Comparison of ENCODE assay signal across 21 mouse cellular contexts in genomic region chr13:49374730-49375129, GRCm38 (mm10). TPM values are rescaled to one million over a fixed set of nuclear protein-coding genes. Genes with fewer than 3 reads are reported as not detected.
DNase-seq lines count a peak whose midpoint lies in the region; ATAC-seq and TF ChIP-seq lines count a peak whose summit lies in the region.
"Had no signal": no experiment of that assay in that cellular context is flagged by ENCODE, and none has a peak within 500 bp of the region (broad histone marks: within the 10 kb centered on the region; RNA-seq: fewer than 3 reads in every experiment).

No protein-coding gene starts in this region.

- no peak for TF ChIP-seq POLR2A in cerebellum, adult 2 months (IDR thresholded peaks at IDR 0.05; ENCODE audit: borderline replicate concordance, insufficient read depth, low read length)

- peaks cover 15% of the 10 kb centered on the region for H3K4me1 ChIP-seq in intestine, embryonic 14.5 days (replicated peaks; ENCODE audit: control insufficient read depth, insufficient read depth, low read length)
- peaks cover 9% of the 10 kb centered on the region; the same call in 1 of the 2 replicates for H3K4me1 ChIP-seq in intestine, postnatal 0 days (replicated peaks; ENCODE audit: control insufficient read depth, insufficient read depth, low read length)
- H3K4me1 ChIP-seq in kidney, embryonic 16.5 days (ENCODE audit: insufficient read depth, low read length) = peaks cover 19% of the 10 kb centered on the region
- peaks cover 19% of the 10 kb centered on the region for H3K4me1 ChIP-seq in cerebellum, adult 2 months (ENCODE audit: control insufficient read depth, insufficient read depth, low read length)
- peaks cover 7% of the 10 kb centered on the region; the same call in 1 of the 2 replicates for H3K4me1 ChIP-seq in neural tube, embryonic 15.5 days
- H3K4me1 ChIP-seq: forebrain, embryonic 15.5 days had no signal

- H3K9ac ChIP-seq in intestine, embryonic 14.5 days (ENCODE audit: low read length) = no peak overlapping the region
- no peak overlapping the region for H3K9ac ChIP-seq in intestine, postnatal 0 days (ENCODE audit: low read depth, low read length)
- no peak overlapping the region for H3K9ac ChIP-seq in kidney, embryonic 16.5 days (replicated peaks; ENCODE audit: low read length)
- no peak overlapping the region for H3K9ac ChIP-seq in neural tube, embryonic 15.5 days (replicated peaks)
- H3K9ac ChIP-seq: embryonic facial prominence, embryonic 13.5 days; forebrain, embryonic 15.5 days; hindbrain, embryonic 12.5 days; limb, embryonic 13.5 days; liver, embryonic 15.5 days had no signal

- 75% methylated on average over 6 of the region's 6 CpGs for WGBS in intestine, embryonic 14.5 days
- 60% methylated on average over 6 of the region's 6 CpGs for WGBS in intestine, postnatal 0 days
- 60% methylated on average over 6 of the region's 6 CpGs for WGBS in kidney, embryonic 16.5 days
- 86% methylated on average over 6 of the region's 6 CpGs for WGBS in cerebellum, adult 2 months
- 78% methylated on average over 6 of the region's 6 CpGs for WGBS in neural tube, embryonic 15.5 days

- TF ChIP-seq CTCF in intestine, postnatal 0 days (IDR thresholded peaks at IDR 0.05; ENCODE audit: low read depth) = no peak
- TF ChIP-seq CTCF in cerebellum, adult 2 months (IDR thresholded peaks at IDR 0.05; ENCODE audit: borderline replicate concordance, insufficient read depth, low read depth, low read length) = no peak

- no peak overlapping the region for H3K27ac ChIP-seq in intestine, embryonic 14.5 days (ENCODE audit: low read depth)
- H3K27ac ChIP-seq in intestine, postnatal 0 days (ENCODE audit: low read depth, low read length) = no peak overlapping the region
- no peak overlapping the region for H3K27ac ChIP-seq in kidney, embryonic 16.5 days (ENCODE audit: low read length)
- no peak overlapping the region for H3K27ac ChIP-seq in cerebellum, adult 2 months (ENCODE audit: insufficient read depth, low read length)
- no peak overlapping the region for H3K27ac ChIP-seq in neural tube, embryonic 15.5 days (replicated peaks)
- H3K27ac ChIP-seq: embryonic facial prominence, embryonic 13.5 days; forebrain, embryonic 15.5 days; hindbrain, embryonic 12.5 days; limb, embryonic 13.5 days; liver, embryonic 15.5 days had no signal

- no peaks in the 10 kb centered on the region for H3K9me3 ChIP-seq in intestine, embryonic 14.5 days (ENCODE audit: control insufficient read depth, low read length)
- H3K9me3 ChIP-seq in intestine, postnatal 0 days (ENCODE audit: control insufficient read depth) = no peaks in the 10 kb centered on the region
- H3K9me3 ChIP-seq in kidney, embryonic 16.5 days (ENCODE audit: low read length) = no peaks in the 10 kb centered on the region
- H3K9me3 ChIP-seq in neural tube, embryonic 15.5 days (replicated peaks) = no peaks in the 10 kb centered on the region
- H3K9me3 ChIP-seq: embryonic facial prominence, embryonic 13.5 days; forebrain, embryonic 15.5 days; hindbrain, embryonic 12.5 days; limb, embryonic 13.5 days; liver, embryonic 15.5 days had no signal

- H3K4me3 ChIP-seq in intestine, embryonic 14.5 days (ENCODE audit: low read depth, low read length) = no peak overlapping the region
- H3K4me3 ChIP-seq in intestine, postnatal 0 days (ENCODE audit: low read depth, low read length) = no peak overlapping the region
- H3K4me3 ChIP-seq in kidney, embryonic 16.5 days (ENCODE audit: low read length) = no peak overlapping the region
- no peak overlapping the region for H3K4me3 ChIP-seq in cerebellum, adult 2 months (replicated peaks; ENCODE audit: insufficient read depth, low read depth, low read length)
- no peak overlapping the region for H3K4me3 ChIP-seq in neural tube, embryonic 15.5 days (replicated peaks)
- H3K4me3 ChIP-seq: embryonic facial prominence, embryonic 13.5 days; forebrain, embryonic 15.5 days; hindbrain, embryonic 12.5 days; limb, embryonic 13.5 days; liver, embryonic 15.5 days had no signal

- no peak overlapping the region for H3K4me2 ChIP-seq in intestine, embryonic 14.5 days (ENCODE audit: low read length)
- H3K4me2 ChIP-seq in intestine, postnatal 0 days (replicated peaks; ENCODE audit: low read depth) = no peak overlapping the region
- no peak overlapping the region for H3K4me2 ChIP-seq in kidney, embryonic 16.5 days (replicated peaks; ENCODE audit: low read depth, low read length)
- H3K4me2 ChIP-seq in neural tube, embryonic 15.5 days = no peak overlapping the region
- H3K4me2 ChIP-seq: embryonic facial prominence, embryonic 13.5 days; forebrain, embryonic 15.5 days; heart, embryonic 11.5 days; hindbrain, embryonic 12.5 days; limb, embryonic 13.5 days; liver, embryonic 15.5 days had no signal

- 0 out of 2 replicates have a peak, but pooled peaks have one; percentile 36 for ATAC-seq in intestine, embryonic 14.5 days (replicated peaks; ENCODE audit: low FRiP score, low TSS enrichment, low read depth)
- no peak for ATAC-seq in intestine, postnatal 0 days
- ATAC-seq in kidney, embryonic 16.5 days (ENCODE audit: low FRiP score, low TSS enrichment) = peak; percentile 73
- no peak for ATAC-seq in neural tube, embryonic 15.5 days (ENCODE audit: low FRiP score)
- ATAC-seq: forebrain, embryonic 15.5 days; Patski had no signal

- H3K36me3 ChIP-seq in intestine, embryonic 14.5 days (ENCODE audit: control insufficient read depth, insufficient read depth, low read length) = peaks cover 53% of the 10 kb centered on the region
- H3K36me3 ChIP-seq in intestine, postnatal 0 days (ENCODE audit: control insufficient read depth, insufficient read depth) = peaks cover 50% of the 10 kb centered on the region
- peaks cover 36% of the 10 kb centered on the region for H3K36me3 ChIP-seq in kidney, embryonic 16.5 days (ENCODE audit: insufficient read depth, low read length)
- H3K36me3 ChIP-seq in splenic B cell, adult 2 months (ENCODE audit: control insufficient read depth, insufficient read depth, low read length, poor library complexity, severe bottlenecking) = no peaks in the 10 kb centered on the region
- H3K36me3 ChIP-seq in neural tube, embryonic 15.5 days = peaks cover 64% of the 10 kb centered on the region

- DNase-seq in intestine, embryonic 14.5 days (ENCODE audit: low spot score) = no peak
- peak; percentile 52 for DNase-seq in urinary bladder, postnatal 14 days (ENCODE audit: low spot score)
- no peak for DNase-seq in urinary bladder, postnatal 4 days (ENCODE audit: low spot score in 2 of 2)
- peak; percentile 7 for DNase-seq in splenic B cell, adult 2 months (ENCODE audit: low read depth, low spot score)
- no peak for DNase-seq in cerebellum, adult 2 months
- DNase-seq: adrenal gland, adult 8-10 months; cerebellum, postnatal 10 days; heart, postnatal 10 days; lung, postnatal 10 days; retina, postnatal 1 day; thymus, postnatal 25 days had no signal

- no peaks in the 10 kb centered on the region for H3K27me3 ChIP-seq in intestine, embryonic 14.5 days (replicated peaks; ENCODE audit: control insufficient read depth, insufficient read depth, low read length)
- no peaks in the 10 kb centered on the region for H3K27me3 ChIP-seq in intestine, postnatal 0 days (replicated peaks; ENCODE audit: control insufficient read depth, insufficient read depth, low read length)
- H3K27me3 ChIP-seq in kidney, embryonic 16.5 days (ENCODE audit: insufficient read depth, low read length) = no peaks in the 10 kb centered on the region
- no peaks in the 10 kb centered on the region for H3K27me3 ChIP-seq in splenic B cell, adult 2 months (ENCODE audit: control insufficient read depth, insufficient read depth, low read length, poor library complexity, severe bottlenecking)
- H3K27me3 ChIP-seq in cerebellum, adult 2 months (ENCODE audit: control insufficient read depth, insufficient read depth, low read length) = no peaks in the 10 kb centered on the region
- no peaks in the 10 kb centered on the region for H3K27me3 ChIP-seq in neural tube, embryonic 15.5 days (replicated peaks)
- H3K27me3 ChIP-seq: embryonic facial prominence, embryonic 13.5 days; forebrain, embryonic 15.5 days; hindbrain, embryonic 12.5 days; limb, embryonic 13.5 days; liver, embryonic 15.5 days; Patski had no signal

RNA-seq across cellular contexts. Expression of gene Bicd2, which starts 33.3 kb away (rescaled TPM):
- polyA plus RNA-seq in intestine, embryonic 14.5 days (2014; fragmentation: Nextera tagmentation; extraction: Ambion mirVana) = 24.0 and 25.8 TPM in 2 replicates
- 8.9 and 9.3 TPM in 2 replicates for polyA plus RNA-seq in intestine, postnatal 0 days (2015; fragmentation: Nextera tagmentation; extraction: Ambion mirVana)
- polyA plus RNA-seq in kidney, embryonic 16.5 days (2015; fragmentation: Nextera tagmentation; extraction: Ambion mirVana) = 27.9 and 29.4 TPM in 2 replicates
- polyA plus RNA-seq in cerebellum, adult 2 months (2012; rRNA removed) = 50.6 and 50.7 TPM in 2 replicates
- polyA plus RNA-seq in neural tube, embryonic 15.5 days (2015; fragmentation: Nextera tagmentation; extraction: Ambion mirVana) = 28.3 and 30.3 TPM in 2 replicates

RNA-seq across cellular contexts. Expression of gene Ippk, which starts 46.3 kb away (rescaled TPM):
- polyA plus RNA-seq in intestine, embryonic 14.5 days (2014; fragmentation: Nextera tagmentation; extraction: Ambion mirVana) = 18.5 and 18.7 TPM in 2 replicates
- polyA plus RNA-seq in intestine, postnatal 0 days (2015; fragmentation: Nextera tagmentation; extraction: Ambion mirVana) = 10.4 and 11.5 TPM in 2 replicates
- 17.4 and 17.9 TPM in 2 replicates for polyA plus RNA-seq in kidney, embryonic 16.5 days (2015; fragmentation: Nextera tagmentation; extraction: Ambion mirVana)
- 11.3 and 12.8 TPM in 2 replicates for polyA plus RNA-seq in cerebellum, adult 2 months (2012; rRNA removed)
- polyA plus RNA-seq in neural tube, embryonic 15.5 days (2015; fragmentation: Nextera tagmentation; extraction: Ambion mirVana) = 13.1 and 13.6 TPM in 2 replicates

RNA-seq across cellular contexts. Expression of gene Fgd3, which starts 54.6 kb away (rescaled TPM):
- polyA plus RNA-seq in intestine, embryonic 14.5 days (2014; fragmentation: Nextera tagmentation; extraction: Ambion mirVana) = 0.62 and 0.89 TPM in 2 replicates
- 0.60 and 0.61 TPM in 2 replicates for polyA plus RNA-seq in intestine, postnatal 0 days (2015; fragmentation: Nextera tagmentation; extraction: Ambion mirVana)
- polyA plus RNA-seq in kidney, embryonic 16.5 days (2015; fragmentation: Nextera tagmentation; extraction: Ambion mirVana) = 1.0 and 1.1 TPM in 2 replicates
- polyA plus RNA-seq in cerebellum, adult 2 months (2012; rRNA removed) = 13.7 and 13.8 TPM in 2 replicates
- 2.1 and 2.2 TPM in 2 replicates for polyA plus RNA-seq in neural tube, embryonic 15.5 days (2015; fragmentation: Nextera tagmentation; extraction: Ambion mirVana)

Comparison
In these comparisons a context has a peak if more than half of its experiments do, and no peak if none do; other contexts are left out.
1. ATAC-seq: peak in intestine, embryonic 14.5 days (single experiment) and kidney, embryonic 16.5 days (single experiment); none in intestine, postnatal 0 days (single experiment) and neural tube, embryonic 15.5 days (single experiment).
2. DNase-seq: peak in urinary bladder, postnatal 14 days (single experiment) and splenic B cell, adult 2 months (single experiment); none in intestine, embryonic 14.5 days (single experiment), urinary bladder, postnatal 4 days (0 of 2) and cerebellum, adult 2 months (0 of 2).